Mouse (Mus musculus) lung, postnatal 14 days (tissue): ENCODE data around the gene Riox2.

Source experiments
- DNase-seq: peaks from one replicate; pipeline ENCODE4 v3.0.0; 2021

The Riox2 gene

GRCm38 (mm10) chr16:59521752-59522423 is 50.3 kb downstream of the Riox2 start:
- DNase-seq, result no peak

DNA sequence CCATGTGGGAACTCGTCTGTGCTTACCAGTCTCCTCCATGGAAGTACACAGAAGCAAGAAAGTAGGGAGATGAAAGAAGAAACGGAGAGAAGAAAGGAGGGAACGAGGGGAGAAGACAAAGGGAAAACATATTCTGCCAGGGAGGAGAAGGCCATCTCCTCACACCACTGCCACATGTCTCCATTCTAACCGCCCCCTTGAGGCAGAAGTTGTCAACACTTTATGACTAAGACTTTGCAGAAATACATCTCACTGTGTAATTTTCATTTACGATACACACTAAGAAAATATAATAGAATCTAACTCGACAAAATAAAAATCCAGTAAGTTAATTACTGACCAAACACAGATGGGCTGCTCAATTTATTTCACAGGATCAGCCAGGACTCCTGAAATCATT is 55.4 kb downstream of the Riox2 start:
- DNase-seq, result no peak

DNA sequence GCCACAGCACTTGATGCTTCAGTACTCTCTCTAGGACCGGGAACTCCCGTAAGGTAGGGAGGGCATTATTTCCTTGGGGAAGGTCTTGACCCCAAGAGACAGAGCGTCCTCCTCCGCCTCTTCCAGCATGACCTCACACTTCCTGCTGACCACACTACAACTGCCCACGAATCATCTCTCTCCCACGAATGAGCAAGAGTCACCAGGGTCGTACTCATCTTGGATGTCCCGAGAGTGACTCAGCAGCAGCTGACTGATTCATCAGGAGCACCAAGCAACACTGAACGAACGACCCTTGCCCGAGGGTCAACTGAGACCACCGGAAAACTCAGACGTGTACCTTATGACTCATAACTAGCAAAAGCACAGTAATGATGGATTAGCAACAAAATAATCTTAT is 58.0 kb downstream of the Riox2 start:
- no peak for DNase-seq

GRCm38 (mm10) chr16:59531243-59531642 is 59.7 kb downstream of the Riox2 start:
- DNase-seq, result no peak

DNA sequence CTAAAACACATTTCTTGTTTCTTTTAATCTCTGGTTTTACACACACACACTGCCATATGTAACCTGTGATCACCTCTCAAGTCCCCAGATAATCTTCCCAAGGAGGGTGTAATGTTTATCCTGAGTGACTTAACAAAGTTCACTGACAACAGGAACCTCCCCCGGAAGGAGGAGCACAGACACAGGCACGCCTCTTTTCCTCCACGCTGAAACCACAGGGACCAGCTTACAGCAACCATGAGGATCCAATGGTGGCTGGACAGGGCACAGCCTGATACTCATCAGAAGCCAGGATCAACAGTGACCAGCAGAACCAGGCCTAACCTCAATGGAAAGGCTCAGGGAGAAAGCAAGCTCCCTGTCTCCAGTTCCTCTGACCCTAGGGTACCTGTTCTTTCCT is 61.0 kb downstream of the Riox2 start:
- DNase-seq, result no peak

DNA sequence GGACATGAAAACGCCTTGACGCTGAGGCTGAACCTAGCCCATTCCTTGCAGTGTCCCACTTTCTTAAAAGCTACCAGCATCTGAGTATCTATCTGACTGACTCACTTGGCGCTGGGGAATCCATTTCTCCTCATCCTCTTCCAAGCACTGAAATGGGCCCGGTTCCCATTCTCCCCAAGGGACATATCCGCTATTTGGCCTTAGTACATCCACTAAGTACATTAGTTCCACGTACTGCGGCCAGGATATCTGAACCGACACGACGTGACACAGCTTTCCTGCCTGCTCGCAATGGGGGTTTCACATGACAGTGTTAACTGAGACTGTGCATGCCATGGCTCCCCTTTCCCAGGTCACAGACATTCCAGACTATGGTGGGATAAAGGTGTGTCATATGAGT is 62.8 kb downstream of the Riox2 start:
- DNase-seq, result no peak

DNA sequence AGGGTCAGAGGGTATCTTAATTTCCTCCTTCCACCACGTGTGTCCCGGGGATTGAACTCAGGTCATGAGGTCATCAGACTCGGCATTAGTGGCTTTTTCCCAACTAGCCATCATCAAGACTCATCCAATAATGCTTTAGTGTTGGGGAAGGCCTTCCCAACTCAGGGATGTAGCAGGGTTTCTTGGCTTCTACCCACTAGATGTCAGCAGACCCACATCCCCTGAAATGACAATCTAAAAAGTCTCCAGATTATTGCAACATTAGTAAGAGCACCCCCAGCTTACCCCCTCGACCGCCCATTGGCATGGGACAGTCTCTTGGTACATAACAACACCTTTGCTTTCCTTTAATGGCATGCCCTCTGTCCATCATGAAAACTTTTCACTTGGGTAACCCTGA is 64.1 kb downstream of the Riox2 start:
- DNase-seq, result no peak

GRCm38 (mm10) chr16:59540944-59541343 is 69.4 kb downstream of the Riox2 start:
- DNase-seq, result no peak

DNA sequence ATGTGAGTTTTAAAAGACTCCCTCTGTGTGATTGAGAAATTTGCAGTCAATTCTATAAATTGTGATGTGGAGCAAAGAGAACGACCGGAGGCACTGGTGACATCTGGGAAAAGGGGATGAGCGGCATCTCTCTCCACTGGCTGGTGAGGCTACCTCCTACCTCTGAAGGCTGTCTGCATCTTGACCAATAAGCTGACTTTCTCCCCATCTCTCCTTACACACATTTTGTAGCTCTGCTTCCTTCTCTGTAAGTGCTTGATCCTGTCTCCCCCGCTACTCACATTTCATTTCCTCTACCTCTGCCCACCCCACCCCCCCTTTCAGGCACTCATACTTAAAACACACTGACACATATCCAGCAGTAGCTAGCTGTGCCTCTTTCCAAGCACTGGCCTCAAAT is 69.8 kb downstream of the Riox2 start:
- DNase-seq, result no peak
